Mouse (Mus musculus): ENCODE data around the gene Rab44.

- TF ChIP-seq CTCF (IDR thresholded peaks at IDR 0.05; ENCODE audit: low read depth): no peak
- no peak for TF ChIP-seq EP300 (IDR thresholded peaks at IDR 0.05; ENCODE audit: low read depth)
Measured at GRCm38 (mm10) chr17:29074085-29074484, 39.9 kb upstream of the Rab44 start.
